Mouse (Mus musculus): ENCODE results near the gene Aph1a.

- TF ChIP-seq CTCF (IDR thresholded peaks at IDR 0.05; ENCODE audit: insufficient read depth, low read length) (no peak), POLR2A (IDR thresholded peaks at IDR 0.05; ENCODE audit: borderline replicate concordance, extremely low read depth, low read depth, low read length) (no peak)
These were observed 49.0 kb downstream of the Aph1a start for GRCm38 (mm10) chr3:95942749-95943148.

Data from lung, adult 2 months (tissue).